Mouse (Mus musculus) spleen, adult 2 months (tissue): ENCODE data around the gene Plxdc1. TPM values are rescaled to one million over a fixed set of nuclear protein-coding genes. Genes with fewer than 3 reads are reported as not detected.

ENCODE experiments used
- DNase-seq, 2 experiments: peaks; one replicate each; pipeline versions ENCODE4 v3.0.0 to v3.0.0-alpha.2; 2012 to 2021; ENCODE audit warnings: low spot score in 2 of 2, low read depth in 1 of 2
- H3K27ac ChIP-seq: fragments of 200-500 bp; 2 replicates; pipeline ENCODE4 v1.5.1; 2012; ENCODE audit warnings: low read length, inconsistent platforms; ENCODE audit not compliant: insufficient read depth
- H3K27me3 ChIP-seq: fragments of 200-500 bp; 2 replicates; pipeline ENCODE4 v1.6.1; 2012; ENCODE audit warnings: mild to moderate bottlenecking, moderate library complexity, low read length, inconsistent platforms; ENCODE audit not compliant: control insufficient read depth, insufficient read depth
- H3K36me3 ChIP-seq: fragments of 200-500 bp; 2 replicates; pipeline ENCODE4 v1.6.1; 2012; ENCODE audit warnings: mild to moderate bottlenecking, low read length, inconsistent platforms; ENCODE audit not compliant: control insufficient read depth, insufficient read depth
- H3K4me1 ChIP-seq: fragments of 200-500 bp; 2 replicates; pipeline ENCODE4 v1.6.1; 2011; ENCODE audit warnings: inconsistent platforms; ENCODE audit not compliant: control insufficient read depth, insufficient read depth, insufficient read length
- H3K4me3 ChIP-seq: fragments of 200-500 bp; 2 replicates; pipeline ENCODE4 v1.5.1; 2011; ENCODE audit warnings: mild to moderate bottlenecking, inconsistent platforms; ENCODE audit not compliant: insufficient read depth, insufficient read length; ENCODE audit errors: extremely low read depth
- CTCF ChIP-seq: fragments of 200-500 bp; IDR thresholded peaks from 2 replicates; pipeline ENCODE4 v1.5.1; 2011; ENCODE audit warnings: mild to moderate bottlenecking, inconsistent platforms; ENCODE audit not compliant: insufficient read depth, insufficient read length, insufficient replicate concordance; ENCODE audit errors: extremely low read depth
- POLR2A ChIP-seq: fragments of 200-500 bp; IDR thresholded peaks from 2 replicates; pipeline ENCODE4 v1.6.1; 2011; ENCODE audit warnings: low read depth, low read length, inconsistent platforms
- WGBS: fragments of 180-500 bp; shearing (Covaris S2); methylation state at CpG from one replicate; pipeline ENCODE4 v1.1.7; 2018; 5-methylcytosine and 5-hydroxymethylcytosine counted together
- polyA plus RNA-seq: library from polyadenylated mRNA; depleted of rRNA; stranded (reverse); fragments of >200 nt; gene quantifications from 2 replicates; pipeline ENCODE4 v1.2.3, GENCODE M21; 2012

Plxdc1 gene
- polyA plus RNA-seq, 1 experiment = 9.7 TPM

- TF ChIP-seq POLR2A = no peak
- TF ChIP-seq CTCF = no peak
- H3K4me3 ChIP-seq = no peak overlapping the region
- H3K27ac ChIP-seq = no peak overlapping the region
- no peaks in the 10 kb centered on the region for H3K36me3 ChIP-seq
- DNase-seq = no peak
- H3K27me3 ChIP-seq = no peaks in the 10 kb centered on the region
- WGBS = 92% methylated on average over 4 of the region's 4 CpGs
- H3K4me1 ChIP-seq = no peaks in the 10 kb centered on the region
Observed at GRCm38 (mm10) chr11:97928905-97929304, 57.3 kb downstream of the Plxdc1 start.

DNA sequence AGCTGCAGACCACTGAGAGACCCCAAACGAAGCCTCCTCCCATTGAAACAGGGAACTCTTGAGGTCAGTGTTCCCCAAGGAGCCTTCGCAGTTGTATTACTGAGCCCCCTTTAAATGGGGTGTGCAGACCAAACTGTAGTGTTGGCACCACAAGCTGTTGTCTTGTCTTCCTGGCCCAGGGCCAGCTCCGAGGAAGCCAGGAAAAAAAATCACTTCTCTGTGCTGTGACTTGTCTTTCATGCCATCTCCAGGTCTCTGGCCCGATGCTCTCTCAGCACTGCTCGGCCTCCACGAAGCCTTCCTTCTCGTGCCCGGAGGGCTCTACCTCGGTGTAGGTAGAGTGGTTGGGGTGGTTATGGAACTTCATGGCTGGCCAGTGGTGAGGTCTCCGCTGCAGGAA lies 62.0 kb downstream of the Plxdc1 start:
- TF ChIP-seq POLR2A (no peak), CTCF (no peak)
- DNase-seq = no peak
- H3K4me1 ChIP-seq = no peaks in the 10 kb centered on the region
- WGBS = 92% methylated on average over 10 of the region's 10 CpGs
- no peak overlapping the region for H3K4me3 ChIP-seq
- no peaks in the 10 kb centered on the region for H3K27me3 ChIP-seq
- no peaks in the 10 kb centered on the region for H3K36me3 ChIP-seq
- H3K27ac ChIP-seq = no peak overlapping the region

DNA sequence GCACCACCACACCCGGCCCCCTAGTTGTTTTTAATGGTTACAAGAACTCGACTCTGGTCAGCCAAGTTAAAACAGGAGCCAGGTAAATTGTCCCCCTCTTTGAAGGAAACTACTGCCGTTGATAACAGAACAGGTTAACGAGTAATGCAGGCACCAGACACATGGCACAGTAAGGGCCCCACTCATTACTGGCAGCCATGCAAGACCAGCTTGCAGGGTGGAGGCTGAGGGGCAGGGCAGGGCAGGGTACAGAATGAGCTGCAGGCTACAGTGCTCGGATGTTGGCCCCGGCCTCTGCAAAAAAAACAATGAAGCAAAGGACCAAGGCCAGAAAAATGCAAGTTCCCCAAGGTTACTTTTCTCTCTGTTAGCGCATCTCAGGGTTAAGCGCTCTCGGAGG lies 62.6 kb downstream of the Plxdc1 start:
- H3K4me3 ChIP-seq = no peak overlapping the region
- no peaks in the 10 kb centered on the region for H3K4me1 ChIP-seq
- 84% methylated on average over 9 of the region's 9 CpGs for WGBS
- TF ChIP-seq POLR2A = no peak
- no peak for TF ChIP-seq CTCF
- H3K27me3 ChIP-seq = no peaks in the 10 kb centered on the region
- no peaks in the 10 kb centered on the region for H3K36me3 ChIP-seq
- no peak overlapping the region for H3K27ac ChIP-seq
- no peak for DNase-seq

GRCm38 (mm10) chr11:97915974-97916503 lies 70.2 kb downstream of the Plxdc1 start:
- Histone ChIP-seq H3K27me3 (no peaks in the 10 kb centered on the region), H3K4me3 (no peak overlapping the region), H3K27ac (no peak overlapping the region), H3K4me1 (no peaks in the 10 kb centered on the region), H3K36me3 (no peaks in the 10 kb centered on the region)
- no peak for DNase-seq
- no peak for TF ChIP-seq POLR2A
- TF ChIP-seq CTCF = no peak
- WGBS = 78% methylated on average over 6 of the region's 6 CpGs

- Histone ChIP-seq H3K4me1 (no peaks in the 10 kb centered on the region), H3K27me3 (no peaks in the 10 kb centered on the region), H3K36me3 (no peaks in the 10 kb centered on the region), H3K4me3 (no peak overlapping the region), H3K27ac (no peak overlapping the region)
- WGBS = 86% methylated on average over 2 of the region's 2 CpGs
- DNase-seq = no peak
- TF ChIP-seq CTCF (no peak), POLR2A (no peak)
Observed at GRCm38 (mm10) chr11:97915471-97915870, 70.8 kb downstream of the Plxdc1 start.

DNA sequence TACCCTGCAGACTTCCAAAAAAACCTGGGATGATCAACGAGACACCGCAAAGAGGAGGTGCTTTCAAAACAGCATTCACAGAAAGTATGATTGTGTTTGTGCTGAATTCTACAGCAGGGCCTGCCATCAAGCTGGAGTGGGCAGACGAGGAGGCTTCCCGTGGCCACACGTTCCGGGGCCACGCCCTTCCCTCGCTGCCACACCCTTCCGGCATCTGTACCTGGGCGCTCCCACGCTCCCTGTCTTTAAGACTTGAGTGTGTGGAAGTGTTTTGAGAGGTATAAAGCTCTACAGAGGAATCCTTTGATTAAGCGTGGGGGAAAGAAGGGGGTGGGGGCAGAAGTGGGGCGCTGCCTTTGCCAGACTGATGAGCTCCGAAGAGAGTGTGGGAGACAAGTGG lies 73.1 kb downstream of the Plxdc1 start:
- 90% methylated on average over 14 of the region's 14 CpGs for WGBS
- no peak for DNase-seq
- no peaks in the 10 kb centered on the region for H3K36me3 ChIP-seq
- H3K27me3 ChIP-seq = no peaks in the 10 kb centered on the region
- no peak overlapping the region for H3K4me3 ChIP-seq
- no peaks in the 10 kb centered on the region for H3K4me1 ChIP-seq
- TF ChIP-seq CTCF (no peak), POLR2A (no peak)
- H3K27ac ChIP-seq = no peak overlapping the region

DNA sequence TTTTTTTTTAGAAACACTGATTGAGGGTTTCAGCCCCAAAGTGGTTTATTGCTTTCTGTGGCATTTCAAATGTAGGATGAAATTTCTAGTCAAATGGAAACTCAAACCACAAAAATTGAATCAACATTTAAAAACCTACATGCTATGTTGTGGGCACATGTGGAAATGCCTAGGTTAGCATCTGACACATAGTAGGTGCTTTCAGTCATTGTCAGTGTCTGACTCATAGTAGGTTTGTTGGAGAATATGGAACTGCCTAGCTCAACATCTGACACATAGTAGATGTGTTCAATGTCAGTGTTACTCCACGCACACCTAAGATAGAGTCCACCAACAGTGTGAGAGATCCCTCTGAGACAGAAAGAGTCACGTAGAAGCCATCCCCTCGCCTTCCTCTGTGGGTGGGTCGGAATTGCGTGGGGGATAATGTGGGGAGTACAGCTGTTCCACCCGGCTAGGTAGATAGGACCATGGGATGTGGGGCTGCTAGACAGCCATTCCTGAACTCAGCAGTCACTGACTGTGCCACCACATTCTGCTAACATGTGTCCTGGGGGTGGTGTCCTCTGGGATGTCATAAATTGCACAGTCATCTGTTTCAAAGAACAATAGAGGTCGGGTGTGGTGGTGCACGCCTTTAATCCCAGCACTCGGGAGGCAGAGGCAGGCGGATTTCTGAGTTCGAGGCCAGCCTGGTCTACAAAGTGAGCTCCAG lies 77.5 kb downstream of the Plxdc1 start:
- TF ChIP-seq CTCF = no peak
- TF ChIP-seq POLR2A = no peak
- no peak for DNase-seq
- 86% methylated on average over 11 of the region's 11 CpGs for WGBS
- H3K4me1 ChIP-seq = no peaks in the 10 kb centered on the region; the same call in 1 of the 2 replicates
- no peak overlapping the region for H3K27ac ChIP-seq
- no peaks in the 10 kb centered on the region for H3K27me3 ChIP-seq
- H3K4me3 ChIP-seq = no peak overlapping the region
- H3K36me3 ChIP-seq = no peaks in the 10 kb centered on the region
